10 mouse cellular contexts compared by ENCODE assay signal in the genomic region with DNA sequence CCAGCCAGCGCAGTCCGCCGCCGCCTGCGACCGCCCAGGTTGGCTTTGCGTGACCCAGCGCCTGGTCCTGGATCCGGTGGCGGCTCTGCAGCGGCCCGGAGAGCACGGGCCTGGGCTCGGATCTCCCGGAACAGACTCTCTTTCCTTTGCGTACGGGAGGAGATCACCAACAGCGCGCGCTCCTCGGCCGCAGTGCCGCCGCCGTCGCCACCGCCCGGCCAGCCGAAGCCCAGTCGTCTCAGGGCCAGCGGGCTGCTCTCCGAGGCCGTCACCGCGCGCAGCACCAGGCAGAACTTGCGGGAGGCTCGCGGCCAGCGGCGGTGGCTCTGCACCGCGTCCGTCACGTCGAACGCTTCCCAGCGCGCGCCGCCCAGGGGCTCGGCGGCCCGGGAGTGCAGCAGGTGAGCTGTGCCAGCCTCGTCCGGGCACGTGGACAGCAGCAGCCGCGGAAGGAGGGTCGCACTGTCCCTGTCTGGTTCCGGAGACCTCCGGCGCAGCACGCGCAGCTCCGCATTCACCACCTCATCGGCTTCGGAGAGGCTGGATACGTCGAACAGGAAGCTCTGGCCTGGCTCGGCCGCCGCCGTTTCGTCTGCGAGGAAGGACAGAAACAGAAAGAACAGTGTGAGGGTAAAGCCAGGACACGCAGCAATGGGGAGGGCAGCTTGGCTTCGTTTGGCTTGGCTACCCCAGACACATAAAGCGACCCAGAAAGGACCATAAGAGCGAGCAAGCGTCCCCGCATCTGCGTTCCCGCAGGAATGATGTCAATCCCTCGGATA. TPM values are rescaled to one million over a fixed set of nuclear protein-coding genes. Genes with fewer than 3 reads are reported as not detected.
DNase-seq lines count a peak whose midpoint lies in the region; ATAC-seq and TF ChIP-seq lines count a peak whose summit lies in the region.
"Had no signal": no experiment of that assay in that cellular context is flagged by ENCODE, and none has a peak within 500 bp of the region (broad histone marks: within the 10 kb centered on the region; RNA-seq: fewer than 3 reads in every experiment).

No protein-coding gene starts in this region.

- peak overlapping the region; percentile 53 for H3K4me3 ChIP-seq in heart, embryonic 15.5 days
- peak overlapping the region; percentile 34 for H3K4me3 ChIP-seq in hindbrain, postnatal 0 days (ENCODE audit: low read length)

- peaks cover 33% of the 10 kb centered on the region for H3K4me1 ChIP-seq in heart, embryonic 15.5 days (replicated peaks)
- 0 out of 2 replicates have a peak, but pooled peaks cover 3% of the 10 kb centered on the region for H3K4me1 ChIP-seq in hindbrain, postnatal 0 days (ENCODE audit: insufficient read depth, low read length)

- ATAC-seq in heart, embryonic 15.5 days (replicated peaks; ENCODE audit: insufficient number of reproducible peaks, insufficient read depth, low FRiP score, low read depth) = no peak
- 0 out of 2 replicates have a peak, but pooled peaks have one; percentile 3 for ATAC-seq in hindbrain, postnatal 0 days

- no peaks in the 10 kb centered on the region for H3K9me3 ChIP-seq in heart, embryonic 15.5 days (replicated peaks)
- no peaks in the 10 kb centered on the region for H3K9me3 ChIP-seq in hindbrain, postnatal 0 days (ENCODE audit: low read length)

- peak overlapping the region; percentile 84 for H3K4me2 ChIP-seq in heart, embryonic 15.5 days
- H3K4me2 ChIP-seq in hindbrain, postnatal 0 days (ENCODE audit: low read depth, low read length) = peak overlapping the region; percentile 55

- 2% methylated on average over 84 of the region's 85 CpGs for WGBS in heart, embryonic 15.5 days
- 2% methylated on average over 71 of the region's 85 CpGs for WGBS in hindbrain, postnatal 0 days

- no peak overlapping the region for H3K27ac ChIP-seq in heart, embryonic 15.5 days
- no peak overlapping the region for H3K27ac ChIP-seq in hindbrain, postnatal 0 days

- DNase-seq in heart, postnatal 4 days = no peak
- DNase-seq in embryo, embryonic 9.5 days (ENCODE audit: extremely low spot score) = peak; percentile 47
- DNase-seq in hindbrain, postnatal 0 days (ENCODE audit: low spot score) = no peak
- peak; percentile 72 for DNase-seq in neural tube, embryonic 10.5 days (ENCODE audit: extremely low spot score, low spot score)
- no peak for DNase-seq in T-cell, adult 2 months (ENCODE audit: low spot score)
- no peak for DNase-seq in yolk sac, embryonic 10.5 days (ENCODE audit: low spot score)
- DNase-seq in ovary, postnatal 36 days (ENCODE audit: low spot score) = no peak

- no peak for TF ChIP-seq CTCF in hindbrain, postnatal 0 days (IDR thresholded peaks at IDR 0.05; ENCODE audit: low read depth)

- no peaks in the 10 kb centered on the region for H3K36me3 ChIP-seq in heart, embryonic 15.5 days
- H3K36me3 ChIP-seq in hindbrain, postnatal 0 days (ENCODE audit: insufficient read depth, low read length) = no peaks in the 10 kb centered on the region
- H3K36me3 ChIP-seq: G1E had no signal

- peak overlapping the region; percentile 40 for H3K9ac ChIP-seq in heart, embryonic 15.5 days
- H3K9ac ChIP-seq in hindbrain, postnatal 0 days (replicated peaks; ENCODE audit: low read length) = no peak overlapping the region

- peaks cover 90% of the 10 kb centered on the region for H3K27me3 ChIP-seq in heart, embryonic 15.5 days
- H3K27me3 ChIP-seq in hindbrain, postnatal 0 days (ENCODE audit: insufficient read depth, low read length) = peaks cover 62% of the 10 kb centered on the region

RNA-seq across cellular contexts. Expression of gene Gdf7, which starts 3.2 kb away (rescaled TPM):
- polyA plus RNA-seq in heart, embryonic 15.5 days (2015; fragmentation: Nextera tagmentation; extraction: Ambion mirVana) = 0.10 TPM in 1 of 2 replicates, not detected in the other
- under 1 TPM; 0.19 to 0.25 TPM for total RNA-seq in heart, postnatal 4 days (2021)
- 0.83 and 3.6 TPM in 2 replicates for total RNA-seq in hindbrain, postnatal 0 days (2014; rRNA removed)
- 0.36 and 0.54 TPM in 2 replicates for polyA plus RNA-seq in hindbrain, postnatal 0 days (2015; fragmentation: Nextera tagmentation; extraction: Ambion mirVana)
- total RNA-seq: G1E; liver, adult 2 months had no signal
- polyA plus RNA-seq: G1E; liver, adult 2 months had no signal

RNA-seq across cellular contexts. Expression of gene Hs1bp3, which starts 14.7 kb away (rescaled TPM):
- 12.1 and 16.5 TPM in 2 replicates for polyA plus RNA-seq in heart, embryonic 15.5 days (2015; fragmentation: Nextera tagmentation; extraction: Ambion mirVana)
- 10 to 100 TPM in 1 of 2 experiments, 1 to 10 TPM in 1; 7.2 to 11.0 TPM for total RNA-seq in heart, postnatal 4 days (2021)
- 3.8 and 6.3 TPM in 2 replicates for total RNA-seq in hindbrain, postnatal 0 days (2014; rRNA removed)
- 5.5 and 6.5 TPM in 2 replicates for polyA plus RNA-seq in hindbrain, postnatal 0 days (2015; fragmentation: Nextera tagmentation; extraction: Ambion mirVana)

Comparison
In these comparisons a context has a peak if more than half of its experiments do, and no peak if none do; other contexts are left out.
1. DNase-seq: peak in embryo, embryonic 9.5 days (single experiment) and neural tube, embryonic 10.5 days (single experiment); none in heart, postnatal 4 days (single experiment), hindbrain, postnatal 0 days (single experiment), T-cell, adult 2 months (single experiment), yolk sac, embryonic 10.5 days (single experiment) and ovary, postnatal 36 days (single experiment).